Mouse (Mus musculus) thymus, adult 2 months (tissue): ENCODE results near the gene Gm9833.

Experiments used
- CTCF ChIP-seq: fragments of 200-500 bp; IDR thresholded peaks from 2 replicates; pipeline ENCODE4 v1.5.1; 2012; ENCODE audit warnings: mild to moderate bottlenecking, control low read depth, low read length, moderate library complexity, borderline replicate concordance; ENCODE audit not compliant: control insufficient read depth, poor library complexity, insufficient read depth; ENCODE audit errors: extremely low read depth
- POLR2A ChIP-seq: fragments of 200-500 bp; IDR thresholded peaks from 2 replicates; pipeline ENCODE4 v1.6.1; 2012; ENCODE audit warnings: mild to moderate bottlenecking, low read length, control low read depth, moderate library complexity; ENCODE audit not compliant: control insufficient read depth, poor library complexity, insufficient read depth; ENCODE audit errors: extremely low read depth

GRCm38 (mm10) chr3:10126036-10126435 lies 38.1 kb downstream of the Gm9833 start:
- TF ChIP-seq CTCF (no peak), POLR2A (no peak)
